Mouse (Mus musculus) naive thymus-derived CD4-positive, alpha-beta T cell, adult 2 months (primary cell): Measurements from ENCODE around the gene Padi2.

Source experiments
- DNase-seq: peaks from one replicate; pipeline ENCODE4 v3.0.0-alpha.2; 2011; ENCODE audit warnings: low read depth

Gene Padi2

DNA sequence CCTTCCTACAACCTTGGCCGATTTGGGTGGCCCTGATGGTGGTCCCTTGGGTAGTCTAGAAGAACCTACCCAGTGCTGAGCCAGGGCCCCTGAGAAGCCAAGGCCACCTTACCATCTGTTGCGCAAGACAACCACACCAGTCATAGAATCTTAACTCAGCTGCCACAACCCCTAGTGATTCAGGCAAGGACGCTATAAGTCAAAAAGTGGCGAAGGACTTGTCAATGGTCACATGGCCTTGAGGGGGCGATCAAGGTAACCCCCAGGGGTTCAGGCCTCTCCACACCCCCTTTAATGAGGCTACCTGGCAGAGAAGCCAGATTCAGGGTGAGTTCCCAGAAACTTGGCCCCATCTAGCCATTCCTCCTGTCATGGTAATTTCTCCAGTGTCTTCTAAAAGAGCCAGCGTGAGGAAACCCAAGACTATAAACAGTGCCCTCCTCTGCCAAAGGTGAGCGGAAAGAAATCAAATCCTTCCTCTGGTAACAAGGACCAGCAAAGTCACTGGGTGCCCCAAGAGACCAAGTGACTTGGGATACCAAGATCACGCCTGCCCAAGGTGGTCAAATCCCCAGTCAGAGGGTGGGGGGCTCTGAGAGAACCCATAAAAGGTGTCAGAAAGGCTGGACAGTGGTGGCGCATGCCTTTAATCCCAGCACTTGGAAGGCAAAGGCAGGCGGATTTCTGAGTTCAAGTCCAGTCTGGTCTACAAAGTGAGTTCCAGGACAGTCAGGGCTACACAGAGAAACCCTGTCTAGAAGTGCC, 53.8 kb downstream of the Padi2 start:
- DNase-seq: peak; percentile 22

DNA sequence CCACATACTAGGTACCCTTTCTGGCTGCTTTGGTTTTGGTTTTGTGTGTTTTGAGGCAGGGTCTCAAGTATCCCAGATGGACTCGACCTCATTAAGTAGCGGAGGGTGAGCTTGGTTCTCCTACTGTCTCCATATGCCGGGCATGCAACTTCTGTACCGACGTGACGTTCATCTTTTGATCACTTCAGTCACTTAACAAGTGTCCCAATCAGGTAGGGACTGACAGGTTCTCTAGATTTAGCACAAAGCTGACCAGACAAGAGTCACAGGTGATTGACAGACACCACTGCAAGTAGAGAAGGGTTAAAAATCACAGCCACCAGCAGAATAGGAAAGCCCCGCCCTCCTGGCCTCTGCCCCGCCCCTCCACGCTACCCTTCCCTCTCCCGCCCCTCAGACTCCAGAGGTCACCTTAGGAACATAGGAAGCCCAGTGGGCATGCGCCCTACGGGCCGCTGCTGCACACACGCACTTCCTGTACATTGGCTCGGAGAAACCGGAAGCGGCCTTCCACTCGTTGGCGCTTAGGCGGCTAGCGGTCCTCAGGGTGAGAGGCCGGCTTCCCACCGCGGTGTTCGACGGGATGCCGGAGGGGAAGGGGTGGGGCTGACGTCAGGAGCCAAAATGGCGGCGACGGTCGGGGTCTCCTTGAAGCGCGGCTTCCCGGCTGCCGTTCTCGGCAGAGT, 54.8 kb downstream of the Padi2 start, which contains the start of gene Sdhb:
Sdhb (plus strand) TSS at position 423 of the 686 bp plus-strand sequence.
- peak; percentile 96 for DNase-seq

- DNase-seq: no peak
Measured at GRCm38 (mm10) chr4:140961467-140962206, 55.5 kb downstream of the Padi2 start.

GRCm38 (mm10) chr4:140962207-140962909, 56.2 kb downstream of the Padi2 start:
- no peak for DNase-seq

GRCm38 (mm10) chr4:140962950-140963349, 56.8 kb downstream of the Padi2 start:
- DNase-seq: no peak

- DNase-seq: peak; percentile 24
Measured at GRCm38 (mm10) chr4:140963941-140964597, 57.9 kb downstream of the Padi2 start.

DNA sequence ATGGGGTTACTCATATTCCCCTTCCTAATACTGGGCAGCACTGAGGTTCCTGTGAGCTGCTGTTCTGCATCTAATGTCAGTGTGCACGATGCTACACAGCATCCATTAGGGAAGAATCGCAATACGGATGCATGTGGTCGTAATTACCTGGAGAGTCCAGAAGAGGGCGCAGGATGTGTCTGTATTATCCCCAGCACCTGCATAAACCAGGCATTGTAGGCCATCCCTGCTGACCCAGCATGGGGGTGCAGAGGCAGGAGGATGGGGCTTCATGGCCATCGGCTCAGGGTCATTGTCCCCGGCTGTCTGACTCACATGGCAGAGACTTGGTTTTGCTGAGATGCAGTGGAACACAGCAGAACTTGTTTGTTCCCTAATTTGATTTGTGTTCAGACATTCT, 58.5 kb downstream of the Padi2 start:
- DNase-seq: peak; percentile 87

- DNase-seq: no peak
Measured at GRCm38 (mm10) chr4:140967386-140968159, 61.4 kb downstream of the Padi2 start.

DNA sequence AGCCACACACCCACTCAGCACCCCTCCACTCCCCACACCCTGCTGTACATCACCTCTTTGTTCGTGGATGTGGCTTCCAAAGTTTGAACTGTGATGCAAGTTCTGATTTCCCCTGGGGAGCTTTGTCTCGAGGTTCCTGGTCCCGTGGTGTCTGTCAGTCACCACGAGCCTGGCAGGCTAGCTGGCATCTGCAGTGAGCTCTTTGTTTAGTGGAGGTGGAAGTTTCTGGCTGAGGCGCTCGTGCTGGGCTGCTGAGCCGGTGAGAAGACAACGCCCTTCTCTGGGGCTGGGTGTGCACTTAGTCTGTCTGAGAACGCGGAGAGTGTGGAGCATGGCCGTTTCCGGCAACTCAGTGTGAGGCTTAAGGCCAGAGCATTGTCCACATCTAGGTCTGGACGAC, 65.5 kb downstream of the Padi2 start:
- no peak for DNase-seq

GRCm38 (mm10) chr4:140974408-140974807, 68.3 kb downstream of the Padi2 start:
- DNase-seq: no peak

- DNase-seq: no peak
Measured at GRCm38 (mm10) chr4:140975356-140975755, 69.2 kb downstream of the Padi2 start.

GRCm38 (mm10) chr4:140977278-140977677, 71.1 kb downstream of the Padi2 start:
- DNase-seq: no peak

GRCm38 (mm10) chr4:140977886-140978692, 71.9 kb downstream of the Padi2 start:
- no peak for DNase-seq

- peak; percentile 43 for DNase-seq
Measured at GRCm38 (mm10) chr4:140981605-140982004, 75.5 kb downstream of the Padi2 start.

DNA sequence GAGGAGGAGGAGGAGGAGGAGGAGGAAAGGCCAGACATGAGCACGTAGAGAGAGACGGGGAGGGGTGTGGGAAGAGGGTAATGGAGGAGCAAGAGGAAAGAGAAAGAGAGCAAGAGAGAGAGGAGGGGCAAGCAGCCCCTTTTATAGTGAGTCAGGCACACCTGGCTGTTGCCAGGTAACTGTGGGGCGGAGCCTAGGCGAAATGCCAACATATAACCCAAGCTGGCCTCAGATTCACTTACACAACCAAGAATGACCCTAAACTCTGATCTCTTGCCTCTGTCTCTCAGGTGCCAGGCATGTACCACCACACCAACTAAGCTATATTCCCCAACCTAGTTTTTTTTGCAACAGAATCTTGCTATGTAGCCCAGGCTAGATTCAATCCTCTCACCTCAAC, 76.7 kb downstream of the Padi2 start:
- DNase-seq: no peak

DNA sequence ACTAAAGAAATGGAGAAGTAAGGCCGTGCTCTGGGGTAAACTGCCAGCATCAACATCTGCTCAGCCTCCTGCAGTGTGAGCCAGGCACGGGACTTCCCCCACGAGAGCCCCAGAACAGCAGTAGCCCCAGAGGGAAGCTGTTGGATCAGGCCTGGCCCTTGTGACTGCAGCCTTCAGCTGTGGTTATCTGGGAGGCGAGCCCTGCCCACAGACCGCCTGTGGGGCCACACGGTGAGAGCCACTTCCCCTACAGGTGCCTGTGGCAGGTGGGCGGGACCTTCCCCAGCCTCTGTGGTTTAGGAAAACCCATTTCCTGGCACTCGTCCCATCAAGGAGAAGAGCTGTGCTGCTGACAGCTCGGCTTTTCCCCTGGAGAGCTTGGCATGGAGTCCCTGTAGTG, 77.3 kb downstream of the Padi2 start:
- peak; percentile 63 for DNase-seq

- no peak for DNase-seq
Measured at GRCm38 (mm10) chr4:140984544-140984943, 78.4 kb downstream of the Padi2 start.

DNA sequence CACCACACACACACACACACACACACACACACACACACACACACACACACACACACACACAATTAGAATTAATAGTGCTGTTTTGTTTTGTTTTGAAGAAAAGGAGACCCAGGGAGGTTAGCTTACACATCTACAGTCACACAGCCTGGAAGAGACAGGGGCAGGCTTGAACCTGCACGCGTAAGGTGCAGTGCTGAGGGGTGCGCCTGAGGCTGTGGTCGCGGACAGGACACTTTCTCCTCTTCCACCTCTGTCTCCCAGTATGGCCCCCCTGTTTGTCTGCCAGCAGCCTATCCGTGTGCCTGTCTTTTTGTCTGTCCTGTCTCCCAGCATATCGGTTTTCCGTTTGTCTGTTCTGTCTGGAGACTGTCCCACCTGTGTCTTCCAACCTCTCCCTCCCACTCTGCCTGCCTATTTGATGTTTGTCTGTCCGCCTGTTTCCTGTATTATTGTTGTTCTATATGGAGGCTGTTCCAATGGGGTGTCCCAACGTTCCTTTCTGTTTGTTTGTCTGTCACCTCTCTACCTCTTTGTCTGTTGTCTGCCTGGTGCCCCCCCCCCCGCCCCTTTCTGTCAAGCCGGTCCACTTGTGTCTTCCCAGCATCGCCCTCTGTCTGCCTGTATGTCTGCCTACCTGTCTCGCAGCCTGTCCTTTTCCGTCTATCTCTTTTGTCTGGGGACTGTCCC, 80.0 kb downstream of the Padi2 start:
- no peak for DNase-seq

- DNase-seq: peak; percentile 85
Measured at GRCm38 (mm10) chr4:140986711-140987395, 80.7 kb downstream of the Padi2 start, which contains the start of gene Atp13a2. TSS of gene Atp13a2 (plus strand) at chr4:140986873.
